Mouse (Mus musculus): Measurements from ENCODE around the gene Rexo5. TPM values are rescaled to one million over a fixed set of nuclear protein-coding genes. Genes with fewer than 3 reads are reported as not detected.

Gene Rexo5
- polyA plus RNA-seq, 1 experiment, result 3.3 TPM

DNA sequence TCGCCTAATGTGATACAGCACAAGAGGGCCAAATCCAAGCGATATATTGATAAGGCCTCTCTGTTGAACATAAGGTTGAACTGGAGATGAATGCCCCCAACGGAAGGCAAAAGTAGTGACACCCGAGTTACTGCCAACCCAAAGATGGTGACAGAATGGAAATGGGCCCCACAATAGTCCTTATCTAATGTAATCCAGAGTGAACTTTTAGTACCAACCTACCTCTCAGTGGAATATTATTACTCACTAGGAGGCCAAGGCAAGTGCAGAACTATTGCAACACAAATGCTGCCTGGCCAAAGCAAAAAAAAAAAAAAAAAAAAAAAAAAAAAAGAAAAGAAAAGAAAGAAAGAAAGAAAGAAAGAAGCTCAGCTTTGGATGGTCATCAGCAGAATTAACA is 98.9 kb downstream of the Rexo5 start:
- no peak overlapping the region for H3K4me3 ChIP-seq
- no peak for TF ChIP-seq POLR2AphosphoS2 (IDR thresholded peaks at IDR 0.05; ENCODE audit: insufficient read length, low read depth)
- no peak for TF ChIP-seq MYOD1 (IDR thresholded peaks at IDR 0.05; ENCODE audit: control insufficient read depth in 1 of 3, insufficient read length in 2 of 3, low read depth in 2 of 3)
- TF ChIP-seq MAX (IDR thresholded peaks at IDR 0.05; ENCODE audit: low read depth), result no peak
- TF ChIP-seq CEBPB (IDR thresholded peaks at IDR 0.05; ENCODE audit: insufficient read depth, poor library complexity, severe bottlenecking), result 0 out of 2 replicates have a peak, but pooled peaks have one; percentile 10
- no peak for TF ChIP-seq POLR2A (IDR thresholded peaks at IDR 0.05; ENCODE audit: insufficient read length, low read depth)
- H3K4me2 ChIP-seq (ENCODE audit: low read depth), result no peak overlapping the region
- no peaks in the 10 kb centered on the region for H3K27me3 ChIP-seq (ENCODE audit: control insufficient read depth, insufficient read depth, insufficient read length)
- H3K36me3 ChIP-seq (ENCODE audit: control insufficient read depth, insufficient read depth), result no peaks in the 10 kb centered on the region
- H3K79me2 ChIP-seq (ENCODE audit: control insufficient read depth, insufficient read depth), result peaks cover 66% of the 10 kb centered on the region
- no peak overlapping the region for H3ac ChIP-seq (ENCODE audit: control insufficient read depth, insufficient read length)

DNA sequence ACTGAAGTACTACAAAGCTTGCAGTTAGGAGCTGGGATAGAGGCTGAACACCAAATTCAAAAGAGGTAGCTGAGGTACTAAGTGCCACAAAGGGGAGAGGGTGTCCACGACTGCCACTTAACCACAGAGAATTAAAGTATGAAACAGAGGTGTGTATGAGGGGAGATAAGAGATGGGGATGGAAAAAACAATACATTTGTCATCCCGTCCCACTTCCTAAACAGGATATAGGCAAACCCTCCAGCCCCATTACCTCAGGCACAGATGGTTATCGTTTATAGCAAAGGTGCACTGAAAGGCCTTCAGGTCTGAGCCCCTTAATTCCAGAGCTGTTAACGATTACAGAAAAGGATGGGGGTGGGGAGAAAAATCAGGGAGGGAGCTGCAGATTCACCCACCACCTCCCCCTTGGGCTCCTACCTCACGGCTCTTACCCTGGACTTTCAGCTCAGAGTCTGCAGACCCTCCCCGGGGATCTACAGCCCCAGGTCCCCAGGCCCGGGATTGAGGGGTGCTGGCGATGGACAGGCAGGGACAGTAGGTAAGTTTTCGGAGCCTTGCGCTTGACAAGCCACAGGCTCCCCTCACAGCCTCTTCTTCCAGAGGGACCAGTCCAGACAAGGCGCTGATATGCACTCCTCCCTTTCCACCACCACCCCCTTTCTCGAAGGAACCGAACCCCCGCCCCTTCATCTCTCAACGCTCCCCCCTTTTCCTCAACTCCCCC is 101.2 kb downstream of the Rexo5 start:
- TF ChIP-seq TCF12 (IDR thresholded peaks at IDR 0.05; ENCODE audit: insufficient read depth, poor library complexity, severe bottlenecking) (no peak), POLR2AphosphoS2 (IDR thresholded peaks at IDR 0.05; ENCODE audit: insufficient read length, low read depth) (no peak), TCF3 (IDR thresholded peaks at IDR 0.05; ENCODE audit: insufficient read length, low read depth) (no peak), MYOG (IDR thresholded peaks at IDR 0.05; ENCODE audit: control insufficient read depth in 1 of 3, insufficient read depth in 1 of 3, insufficient read length in 2 of 3, low read depth in 2 of 3) (no peak), MAX (IDR thresholded peaks at IDR 0.05; ENCODE audit: low read depth) (no peak)
- Histone ChIP-seq H3K4me3 (peak overlapping the region; percentile 84), H3K4me2 (ENCODE audit: low read depth) (peak overlapping the region; percentile 89), H3ac (ENCODE audit: control insufficient read depth, insufficient read length) (peak overlapping the region; percentile 77), H3K27me3 (ENCODE audit: control insufficient read depth, insufficient read depth, insufficient read length) (no peaks in the 10 kb centered on the region), H3K36me3 (ENCODE audit: control insufficient read depth, insufficient read depth) (no peaks in the 10 kb centered on the region), H3K79me2 (ENCODE audit: control insufficient read depth, insufficient read depth) (peaks cover 52% of the 10 kb centered on the region)

DNA sequence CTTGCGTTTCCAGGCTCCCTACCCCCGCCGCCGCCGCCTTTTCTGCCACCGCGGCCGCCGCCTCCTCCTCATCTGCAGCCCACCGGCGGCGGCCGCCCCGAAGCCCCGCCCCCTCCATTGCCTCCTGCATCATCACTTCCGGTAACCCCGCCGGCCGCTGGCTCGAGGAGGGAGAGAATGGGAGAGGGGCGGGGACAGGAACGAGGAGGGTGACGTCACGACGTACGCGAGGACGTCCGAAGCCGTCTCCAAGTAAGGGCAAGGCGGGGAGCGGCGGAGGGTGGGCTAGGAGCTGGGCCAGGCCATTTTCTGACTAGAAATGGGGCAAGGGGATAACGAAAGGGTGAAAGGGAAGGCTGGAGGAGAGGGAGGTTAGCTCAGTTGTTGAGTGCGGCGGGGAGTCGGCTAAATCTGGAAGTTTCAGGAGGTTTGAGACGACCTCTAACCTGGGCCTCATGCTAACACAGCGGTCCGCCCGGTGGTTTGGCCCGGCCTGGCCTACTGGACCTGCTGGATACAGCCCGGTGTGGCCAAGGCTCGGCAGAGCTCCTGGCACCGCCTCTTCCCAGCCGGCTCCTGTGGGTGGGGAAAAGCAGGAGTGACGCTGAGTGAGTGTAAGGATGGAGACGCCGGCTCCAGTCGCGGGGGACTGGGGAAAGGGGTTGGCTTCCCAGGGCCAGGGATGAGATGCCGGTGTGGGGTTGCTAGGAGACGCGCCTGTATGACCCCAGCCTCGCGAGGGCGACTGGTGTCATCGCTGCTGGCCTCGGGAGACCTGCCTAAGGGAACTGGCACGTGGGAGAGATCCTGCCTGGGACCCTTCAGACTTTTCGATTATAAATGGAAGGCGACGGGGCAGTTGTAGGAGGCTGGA is 102.1 kb downstream of the Rexo5 start, which contains the start of the genes Lyrm1 and Dcun1d3:
Gene Lyrm1 (plus strand): TSS at position 223 of the 874 bp plus-strand sequence.
Gene Dcun1d3 (minus strand): TSS at position 660 of the 874 bp plus-strand sequence.
- peak within 1 kb of the TSS; percentile 84 for H3K4me3 ChIP-seq
- peaks cover 43% of the 10 kb centered on the region for H3K79me2 ChIP-seq (ENCODE audit: control insufficient read depth, insufficient read depth)
- peak within 1 kb of the TSS; percentile 91 for H3K4me2 ChIP-seq (ENCODE audit: low read depth)
- H3K36me3 ChIP-seq (ENCODE audit: control insufficient read depth, insufficient read depth), result no peaks in the 10 kb centered on the region
- peak; percentile 77 for TF ChIP-seq SRF (IDR thresholded peaks at IDR 0.05; ENCODE audit: control insufficient read depth, insufficient read length, low read depth)
- no peak for TF ChIP-seq MYOD1 (IDR thresholded peaks at IDR 0.05; ENCODE audit: control insufficient read depth in 1 of 3, insufficient read length in 2 of 3, low read depth in 2 of 3)
- TF ChIP-seq POLR2A (IDR thresholded peaks at IDR 0.05; ENCODE audit: insufficient read length, low read depth), result peak; percentile 64
- TF ChIP-seq E2F4 (IDR thresholded peaks at IDR 0.05; ENCODE audit: insufficient read depth), result no peak
- no peak for TF ChIP-seq MAX (IDR thresholded peaks at IDR 0.05; ENCODE audit: low read depth)
- TF ChIP-seq TCF3 (IDR thresholded peaks at IDR 0.05; ENCODE audit: insufficient read length, low read depth), result no peak
- no peak for TF ChIP-seq TCF12 (IDR thresholded peaks at IDR 0.05; ENCODE audit: insufficient read depth, poor library complexity, severe bottlenecking)
- 0 out of 2 replicates have a peak, but pooled peaks have one; percentile 25 for TF ChIP-seq CEBPB (IDR thresholded peaks at IDR 0.05; ENCODE audit: insufficient read depth, poor library complexity, severe bottlenecking)
- no peak for TF ChIP-seq USF1 (IDR thresholded peaks at IDR 0.05; ENCODE audit: low read depth)
- no peak for TF ChIP-seq REST (IDR thresholded peaks at IDR 0.05; ENCODE audit: insufficient read depth, insufficient read length)
- no peak for TF ChIP-seq POLR2AphosphoS2 (IDR thresholded peaks at IDR 0.05; ENCODE audit: insufficient read length, low read depth)
- TF ChIP-seq MYOG (IDR thresholded peaks at IDR 0.05; ENCODE audit: control insufficient read depth in 1 of 3, insufficient read depth in 1 of 3, insufficient read length in 2 of 3, low read depth in 2 of 3), result no peak
- H3K27me3 ChIP-seq (ENCODE audit: control insufficient read depth, insufficient read depth, insufficient read length), result no peaks in the 10 kb centered on the region
- H3ac ChIP-seq (ENCODE audit: control insufficient read depth, insufficient read length), result peak within 1 kb of the TSS; percentile 77

DNA sequence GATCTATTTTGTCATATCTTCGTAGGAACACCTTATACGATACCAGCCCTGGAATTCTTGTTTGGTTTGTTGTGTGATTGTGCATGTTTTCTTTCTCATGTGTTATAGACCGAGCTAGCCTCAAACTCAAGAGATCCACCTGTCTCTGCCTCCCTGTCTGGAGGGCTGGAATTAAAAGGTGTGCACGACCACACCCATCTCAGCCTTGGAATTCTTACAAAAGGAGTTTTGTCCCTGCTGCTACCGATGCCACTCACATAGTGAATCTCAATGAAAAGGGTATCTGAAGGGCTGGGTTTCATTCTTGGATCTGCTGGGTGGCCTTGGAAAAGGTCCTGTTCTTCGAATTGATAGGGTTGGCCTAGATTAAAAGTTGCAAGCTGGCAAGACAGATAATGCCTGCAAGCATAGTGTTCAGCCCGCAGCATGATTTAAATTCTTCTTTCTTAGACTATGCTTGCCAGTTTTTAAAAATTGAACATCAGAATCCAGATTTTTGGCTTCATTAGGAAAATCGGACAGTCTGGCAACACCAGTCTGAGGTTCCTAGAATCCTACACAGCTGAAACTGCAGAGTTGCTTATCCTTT is 103.8 kb downstream of the Rexo5 start:
- no peak overlapping the region for H3ac ChIP-seq (ENCODE audit: control insufficient read depth, insufficient read length)
- no peaks in the 10 kb centered on the region for H3K36me3 ChIP-seq (ENCODE audit: control insufficient read depth, insufficient read depth)
- no peaks in the 10 kb centered on the region for H3K27me3 ChIP-seq (ENCODE audit: control insufficient read depth, insufficient read depth, insufficient read length)
- no peak overlapping the region for H3K4me3 ChIP-seq
- no peak overlapping the region for H3K4me2 ChIP-seq (ENCODE audit: low read depth)
- no peak for TF ChIP-seq SRF (IDR thresholded peaks at IDR 0.05; ENCODE audit: control insufficient read depth, insufficient read length, low read depth)
- TF ChIP-seq TCF12 (IDR thresholded peaks at IDR 0.05; ENCODE audit: insufficient read depth, poor library complexity, severe bottlenecking), result no peak
- no peak for TF ChIP-seq POLR2A (IDR thresholded peaks at IDR 0.05; ENCODE audit: insufficient read length, low read depth)
- no peak for TF ChIP-seq MYOD1 (IDR thresholded peaks at IDR 0.05; ENCODE audit: control insufficient read depth in 1 of 3, insufficient read length in 2 of 3, low read depth in 2 of 3)
- H3K79me2 ChIP-seq (ENCODE audit: control insufficient read depth, insufficient read depth), result peaks cover 27% of the 10 kb centered on the region

All from myocyte (in vitro differentiated cells).